Mouse (Mus musculus): Measurements from ENCODE around the gene Sap30.
A peak's percentile ranks its signal among the peaks of the same experiment; 100 is the strongest.
"Not testable (repeated sequence)": the region's sequence is repeated elsewhere in the genome, so short reads cannot be mapped to it uniquely, and the experiment has no call there.

The Sap30 gene

GRCm38 (mm10) chr8:57498494-57498846, 10.8 kb upstream of the Sap30 start:
- DNase-seq (ENCODE audit: low spot score in 2 of 2) = no peak

DNA sequence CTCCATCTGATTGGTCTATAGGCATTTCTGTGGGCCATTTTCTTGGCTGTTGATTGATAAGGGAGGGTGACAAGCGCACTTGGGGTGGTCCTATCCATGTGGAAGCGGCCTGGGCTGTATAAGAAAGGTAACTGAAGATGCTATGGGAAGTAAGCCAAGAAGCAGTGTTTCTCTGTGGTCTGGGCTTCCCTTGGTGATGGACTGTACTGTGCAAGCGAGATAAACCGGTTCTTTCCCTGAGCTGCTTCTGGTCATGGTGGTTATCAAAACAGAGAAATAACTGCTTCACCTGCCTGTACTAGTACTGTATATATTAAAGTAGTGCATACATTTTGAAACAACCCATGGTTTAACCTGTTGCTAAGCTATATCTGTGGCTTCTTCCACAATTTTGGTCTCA, 4.2 kb upstream of the Sap30 start:
- no peak for DNase-seq (ENCODE audit: low spot score in 2 of 2)

GRCm38 (mm10) chr8:57489896-57490295, 2.2 kb upstream of the Sap30 start:
- no peak for DNase-seq (ENCODE audit: low spot score in 2 of 2)

- DNase-seq (ENCODE audit: low spot score in 2 of 2) = no peak
Measured at GRCm38 (mm10) chr8:57489366-57489765, 1.7 kb upstream of the Sap30 start.

DNA sequence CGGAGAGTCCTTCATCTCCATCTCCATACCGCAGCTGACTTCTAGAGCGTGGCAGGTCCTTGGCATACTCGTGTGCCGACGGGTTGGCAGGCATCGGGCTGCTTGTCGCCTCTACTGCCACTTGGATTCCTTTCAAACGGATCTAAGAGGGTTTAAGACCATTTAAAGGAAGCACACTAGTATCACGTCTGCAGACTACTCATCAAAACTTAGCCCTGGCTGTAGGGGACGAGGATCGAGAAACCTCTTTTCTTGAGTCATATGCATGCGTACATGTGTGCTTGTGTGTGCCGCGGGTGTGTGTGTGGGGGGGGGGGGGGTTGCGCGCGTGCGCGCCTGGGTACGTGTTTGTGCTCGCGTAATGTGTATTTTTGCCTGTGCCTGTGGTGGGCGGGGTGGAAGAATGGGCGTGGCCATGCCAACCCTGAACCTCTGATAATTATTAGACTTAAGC, 679 bp upstream of the Sap30 start:
- DNase-seq (ENCODE audit: low spot score in 2 of 2) = peak in 1 of 2 experiments; percentile 26

- DNase-seq (ENCODE audit: low spot score in 2 of 2) = peak in 1 of 2 experiments; percentile 55
Measured at GRCm38 (mm10) chr8:57486491-57487440, 894 bp downstream of the Sap30 start.

DNA sequence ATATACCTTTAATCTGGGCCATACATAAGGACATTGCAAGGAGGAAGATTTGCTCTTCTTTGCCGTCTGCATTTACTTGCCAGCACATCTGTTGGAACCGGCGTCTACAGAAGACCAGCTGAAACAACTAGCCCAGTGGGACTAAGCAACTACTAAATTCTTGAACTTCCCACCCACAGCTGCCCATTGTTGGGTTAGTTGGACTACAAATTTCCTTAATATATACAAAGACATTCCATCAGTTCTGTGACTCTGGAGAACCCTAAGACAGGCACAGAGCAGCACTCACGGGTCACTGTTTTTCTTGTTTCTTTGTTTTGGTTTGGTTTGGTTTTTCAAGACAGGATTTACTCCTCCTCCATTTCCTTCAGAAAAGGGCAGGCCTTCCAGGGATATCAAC, 7.1 kb downstream of the Sap30 start:
- no peak for DNase-seq (ENCODE audit: low spot score in 2 of 2)

- DNase-seq (ENCODE audit: low spot score in 2 of 2) = no peak
Measured at GRCm38 (mm10) chr8:57479700-57480099, 8.0 kb downstream of the Sap30 start.

DNA sequence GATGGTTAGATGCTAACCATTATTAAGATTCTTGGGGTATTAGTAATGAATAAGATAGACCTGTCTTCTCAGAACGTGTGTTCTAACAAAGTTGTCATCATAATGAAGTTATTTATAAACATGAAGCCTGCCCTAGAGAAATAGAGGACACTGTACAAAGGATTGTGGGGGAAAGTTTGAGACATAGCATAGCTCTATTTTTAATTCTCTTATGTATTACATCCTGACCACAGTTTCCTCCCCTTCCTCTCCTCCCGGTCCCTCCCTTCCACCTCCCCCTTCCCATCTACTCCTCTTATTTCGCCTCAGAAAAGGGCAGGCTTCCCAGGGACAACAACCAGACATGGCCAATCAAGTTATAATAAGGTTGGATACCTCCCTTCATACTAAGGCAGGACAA, 9.3 kb downstream of the Sap30 start:
- DNase-seq (ENCODE audit: low spot score in 2 of 2) = no peak

DNA sequence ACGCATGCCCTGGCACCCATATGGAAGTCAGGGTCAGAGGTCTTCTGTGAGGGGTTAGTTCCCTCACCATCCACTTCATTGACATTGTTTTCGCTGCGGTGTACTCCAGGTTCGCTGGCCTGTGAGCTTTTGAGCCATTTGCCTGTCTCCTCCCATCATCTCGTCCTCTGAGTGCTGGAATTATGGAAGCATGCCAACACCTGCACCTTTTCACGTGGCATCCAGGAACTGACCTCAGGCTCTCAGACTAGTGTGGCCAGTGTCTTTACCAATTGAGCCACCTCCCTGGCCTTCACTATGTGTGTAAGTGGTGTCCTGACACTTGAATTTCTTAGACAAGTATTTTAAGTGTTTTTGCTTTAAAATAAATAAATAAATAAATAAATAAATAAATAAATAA, 13.9 kb downstream of the Sap30 start:
- DNase-seq (ENCODE audit: low spot score in 2 of 2) = no peak

DNA sequence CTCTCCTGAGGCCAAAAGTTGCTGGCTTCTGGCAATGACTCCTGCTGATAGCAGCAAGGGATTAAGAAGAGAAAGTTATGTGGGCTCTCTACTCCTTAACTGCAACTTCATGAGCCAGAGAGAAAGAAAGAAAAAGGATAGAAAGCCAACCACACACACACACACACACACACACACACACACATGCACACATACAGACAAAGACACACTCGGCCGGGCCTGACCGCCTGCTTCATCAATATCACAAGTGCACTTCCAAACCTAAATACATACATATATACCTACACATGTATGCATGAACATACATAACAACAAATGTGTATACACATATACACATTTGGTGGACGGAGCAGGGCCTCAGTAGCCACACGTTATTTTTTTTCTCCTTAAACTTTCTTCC, 16.8 kb downstream of the Sap30 start:
- no peak for DNase-seq (ENCODE audit: low spot score in 2 of 2)

DNA sequence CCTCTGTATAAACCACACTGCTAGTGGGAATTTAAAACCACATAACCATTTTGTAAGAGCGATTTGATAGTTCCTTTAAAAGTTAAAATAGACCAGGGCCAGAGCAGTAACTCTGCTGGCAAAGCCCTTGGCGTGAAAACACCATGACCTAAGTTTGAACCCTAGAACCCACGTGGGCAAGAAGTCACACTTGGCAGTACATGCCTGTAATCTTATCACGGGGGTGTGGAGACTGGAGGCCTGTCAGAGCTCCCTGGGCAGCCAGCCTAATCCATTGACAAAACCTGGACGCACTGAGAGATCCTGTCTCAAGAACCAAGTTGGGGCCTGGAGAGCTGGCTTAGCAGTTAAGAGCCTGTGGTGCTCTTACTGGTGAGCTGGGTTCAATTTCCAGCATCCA, 19.0 kb downstream of the Sap30 start:
- no peak for DNase-seq (ENCODE audit: low spot score in 2 of 2)

- no peak for DNase-seq (ENCODE audit: low spot score in 2 of 2)
Measured at GRCm38 (mm10) chr8:57463757-57464156, 23.9 kb downstream of the Sap30 start.

DNA sequence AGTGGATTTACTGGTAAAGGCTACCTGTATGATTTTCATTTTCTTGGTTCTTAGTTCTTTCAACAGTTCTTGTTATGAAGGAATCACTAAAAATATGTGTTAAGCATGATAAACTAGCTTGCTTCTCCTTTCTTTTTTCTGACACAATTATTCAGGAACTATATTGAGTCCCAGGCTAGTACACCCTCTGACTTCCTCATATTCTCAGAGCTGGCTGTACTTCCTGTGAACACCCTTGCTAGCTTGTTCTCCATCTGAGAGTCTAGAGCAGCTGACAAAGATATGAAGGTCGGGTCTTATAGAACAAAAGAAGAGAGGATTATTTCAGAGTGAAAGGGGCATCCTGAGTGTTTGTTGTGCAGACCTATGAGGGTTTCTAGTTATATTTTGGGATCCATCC, 24.8 kb downstream of the Sap30 start:
- DNase-seq (ENCODE audit: low spot score in 2 of 2) = no peak

GRCm38 (mm10) chr8:57457942-57458341, 29.7 kb downstream of the Sap30 start:
- DNase-seq (ENCODE audit: low spot score in 2 of 2) = no peak

GRCm38 (mm10) chr8:57457152-57457551, 30.5 kb downstream of the Sap30 start:
- no peak for DNase-seq (ENCODE audit: low spot score in 2 of 2)

GRCm38 (mm10) chr8:57455765-57456164, 31.9 kb downstream of the Sap30 start, which contains the start of gene Scrg1:
TSS of gene Scrg1 (plus strand) at chr8:57455923.
- DNase-seq (ENCODE audit: low spot score in 2 of 2) = no peak

- no peak for DNase-seq (ENCODE audit: low spot score in 2 of 2)
Measured at GRCm38 (mm10) chr8:57453361-57453760, 34.3 kb downstream of the Sap30 start.

GRCm38 (mm10) chr8:57451896-57452295, 35.8 kb downstream of the Sap30 start:
- no peak for DNase-seq (ENCODE audit: low spot score in 2 of 2)

DNA sequence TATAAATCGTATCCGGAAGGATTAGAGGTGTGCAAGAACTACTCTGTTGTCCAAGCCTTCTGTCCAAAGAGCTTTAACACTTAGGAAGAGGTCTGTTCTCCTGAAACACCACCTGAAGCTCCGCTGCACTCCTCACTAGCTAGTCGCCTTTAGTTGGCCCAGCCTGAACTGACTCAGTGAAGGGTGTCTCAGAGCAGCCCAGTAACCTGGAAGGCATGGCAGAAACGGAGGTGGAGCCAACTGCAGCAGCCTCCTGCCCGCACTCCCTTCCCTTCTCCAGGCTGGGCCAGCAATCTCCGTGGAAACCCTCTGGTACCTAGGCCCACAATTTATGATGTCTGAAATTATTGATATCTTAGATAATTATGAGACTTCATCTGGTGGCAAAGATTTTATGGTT, 36.9 kb downstream of the Sap30 start:
- no peak for DNase-seq (ENCODE audit: low spot score in 2 of 2)

DNA sequence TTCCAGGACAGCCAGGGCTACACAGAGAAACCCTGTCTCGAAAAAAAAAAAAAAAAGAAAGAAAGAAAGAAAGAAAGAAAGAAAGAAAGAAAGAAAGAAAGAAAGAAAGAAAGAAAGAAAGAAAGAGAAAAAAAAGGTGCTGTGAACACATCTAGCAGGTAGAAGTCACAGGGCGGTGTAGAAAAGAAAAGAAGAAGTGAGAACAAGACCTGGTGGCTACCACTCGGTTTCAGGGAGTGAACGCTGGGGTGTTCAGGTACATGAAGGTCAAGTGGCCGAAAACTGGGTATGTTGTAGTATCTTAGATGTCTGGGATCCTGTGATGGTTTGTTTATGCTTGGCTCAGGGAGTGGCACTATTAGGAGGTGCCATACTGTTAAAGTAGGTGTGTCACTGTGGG, 41.8 kb downstream of the Sap30 start:
- DNase-seq (ENCODE audit: low spot score in 2 of 2) = not testable (repeated sequence)

- DNase-seq (ENCODE audit: low spot score in 2 of 2) = no peak
Measured at GRCm38 (mm10) chr8:57443289-57443688, 44.4 kb downstream of the Sap30 start.

DNA sequence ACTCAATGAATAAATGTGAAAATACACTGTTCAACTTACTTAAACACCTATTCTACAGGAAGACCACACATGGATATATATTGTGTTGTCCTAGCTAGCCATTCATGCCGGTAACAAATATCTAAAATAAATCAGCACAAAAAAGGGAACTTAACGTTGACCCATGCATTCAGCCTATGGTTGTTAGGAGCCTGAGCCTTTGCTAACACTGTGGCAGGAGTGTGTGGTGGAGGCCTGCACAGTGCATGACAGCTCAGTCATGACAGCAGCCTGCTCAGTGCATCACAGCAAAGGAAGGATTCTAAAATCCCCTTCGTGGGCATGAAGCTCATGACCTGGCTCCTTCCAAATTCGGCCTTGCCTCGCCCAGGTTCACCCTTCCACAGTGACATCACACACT, 46.1 kb downstream of the Sap30 start:
- DNase-seq (ENCODE audit: low spot score in 2 of 2) = no peak

DNA sequence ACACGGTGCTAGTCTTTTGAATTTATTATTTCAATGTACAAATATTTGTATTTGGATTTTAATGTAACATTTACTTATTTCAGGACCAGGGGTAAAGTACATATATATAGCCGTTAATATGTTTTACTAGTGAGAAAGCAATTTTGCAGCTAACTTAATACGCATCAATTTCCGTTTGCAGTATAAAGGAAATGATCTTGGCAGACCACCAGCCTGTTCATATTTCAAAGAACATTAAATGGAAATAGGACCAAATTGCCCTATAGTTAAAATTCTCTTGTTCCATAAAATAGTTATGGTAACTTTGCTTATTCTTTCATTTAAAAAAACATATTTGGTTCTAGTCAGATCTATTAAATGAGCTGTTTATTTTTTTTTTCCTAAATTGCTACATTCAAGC, 46.5 kb downstream of the Sap30 start:
- no peak for DNase-seq (ENCODE audit: low spot score in 2 of 2)

Data from cerebellum, postnatal 4 days (tissue).